Mouse (Mus musculus) retina, postnatal 1 day (tissue): ENCODE measurements around the gene Cuta.
"Not testable (repeated sequence)": the region's sequence is repeated elsewhere in the genome, so short reads cannot be mapped to it uniquely, and the experiment has no call there.

ENCODE experiments used
- DNase-seq: peaks from one replicate; pipeline ENCODE4 v3.0.0-alpha.2; 2012

The Cuta gene

DNA sequence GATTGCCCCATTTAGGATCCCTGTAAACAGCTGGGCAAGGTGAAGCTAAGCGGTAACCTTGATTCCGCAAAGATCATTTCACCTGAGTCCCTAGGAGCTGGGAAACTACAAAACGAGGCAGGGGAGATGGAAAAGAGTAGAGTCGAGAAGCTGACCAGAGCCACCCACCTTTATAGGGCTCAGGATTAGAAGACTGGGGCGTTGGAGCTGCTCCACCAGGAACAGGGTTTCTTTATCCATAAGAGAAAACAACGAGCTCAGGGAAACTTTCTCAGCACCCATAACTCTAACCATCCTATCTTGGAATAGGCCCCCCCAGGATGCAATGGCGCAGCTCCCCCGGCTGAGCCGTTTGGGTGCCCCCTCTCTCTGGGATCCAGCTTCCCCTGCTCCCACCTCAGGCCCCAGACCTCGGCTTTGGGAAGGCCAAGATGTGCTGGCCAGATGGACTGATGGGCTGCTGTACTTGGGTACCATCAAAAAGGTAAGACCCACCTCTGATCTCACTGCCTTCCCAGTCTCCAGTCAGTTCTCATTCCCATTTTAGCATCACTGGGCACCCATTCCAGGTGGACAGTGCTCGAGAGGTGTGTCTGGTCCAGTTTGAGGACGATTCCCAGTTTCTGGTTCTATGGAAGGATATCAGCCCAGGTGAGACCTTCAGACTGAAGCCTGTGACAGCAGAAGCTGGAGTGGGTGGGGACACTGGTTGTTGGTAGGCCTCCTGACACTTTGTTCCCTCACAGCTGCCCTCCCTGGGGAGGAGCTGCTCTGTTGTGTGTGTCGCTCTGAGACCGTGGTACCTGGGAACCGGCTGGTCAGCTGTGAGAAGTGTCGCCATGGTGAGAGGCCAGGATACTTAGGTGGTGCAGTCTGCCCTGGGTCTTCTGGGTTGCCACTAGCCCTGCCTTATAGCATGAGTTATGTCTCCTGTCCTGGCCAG lies 5.2 kb downstream of the Cuta start:
- no peak for DNase-seq

- DNase-seq = no peak
Measured at GRCm38 (mm10) chr17:26933419-26933818, 6.0 kb downstream of the Cuta start.

GRCm38 (mm10) chr17:26932839-26933398 lies 6.5 kb downstream of the Cuta start, which contains the start of gene Phf1:
Phf1 (plus strand) TSS chr17:26933052.
- DNase-seq = peak; percentile 93

GRCm38 (mm10) chr17:26931795-26932194 lies 7.6 kb downstream of the Cuta start:
- DNase-seq = peak; percentile 68

GRCm38 (mm10) chr17:26925414-26925813 lies 14.0 kb downstream of the Cuta start:
- not testable (repeated sequence) for DNase-seq

GRCm38 (mm10) chr17:26922368-26922767 lies 17.0 kb downstream of the Cuta start:
- DNase-seq = not testable (repeated sequence)

GRCm38 (mm10) chr17:26919516-26919915 lies 19.9 kb downstream of the Cuta start:
- not testable (repeated sequence) for DNase-seq

GRCm38 (mm10) chr17:26918343-26918742 lies 21.0 kb downstream of the Cuta start:
- DNase-seq = no peak

GRCm38 (mm10) chr17:26917560-26917959 lies 21.8 kb downstream of the Cuta start:
- DNase-seq = not testable (repeated sequence)

DNA sequence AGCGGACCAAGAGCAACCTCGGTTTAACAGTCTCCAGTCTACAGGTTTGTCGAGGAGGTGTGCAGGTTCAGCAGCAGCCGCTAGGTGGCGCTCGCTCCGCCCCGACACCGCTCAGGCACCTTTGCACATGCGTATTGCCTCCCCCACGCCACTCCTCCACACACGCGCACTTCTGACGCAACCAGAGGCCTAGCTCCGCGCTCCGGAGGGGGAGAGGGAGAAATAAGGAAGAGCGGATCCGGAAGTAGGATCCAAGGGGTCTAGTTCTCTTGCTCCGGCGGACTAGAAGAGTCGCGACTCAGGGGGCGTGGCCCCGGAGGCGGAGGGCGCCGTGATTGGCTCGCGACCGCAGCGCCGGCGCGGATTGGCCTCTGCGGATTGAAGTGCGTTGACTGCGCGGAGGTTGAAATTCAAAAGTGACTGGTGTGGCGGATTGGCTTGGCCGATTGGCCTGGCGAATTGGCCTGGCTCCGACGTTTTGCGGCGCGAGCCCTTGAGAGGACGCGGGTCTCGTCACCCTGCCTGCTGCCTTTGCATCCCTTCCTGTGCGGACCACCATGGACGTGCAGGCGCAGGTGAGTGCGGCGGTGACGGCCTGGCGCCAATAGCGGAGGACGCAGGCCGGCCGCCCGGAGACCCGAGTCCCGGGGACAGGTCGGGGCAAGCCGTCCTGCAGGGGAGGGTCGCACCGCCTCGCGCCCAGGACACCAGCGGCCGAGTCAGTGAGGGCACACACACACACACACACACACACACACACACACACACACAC lies 22.5 kb downstream of the Cuta start, which contains the start of gene Kifc5b:
Gene Kifc5b, plus strand, starts transcription at position 381 of the 772 bp plus-strand sequence.
- peak; percentile 100 for DNase-seq

- no peak for DNase-seq
Measured at GRCm38 (mm10) chr17:26915248-26915647, 24.1 kb downstream of the Cuta start.

DNA sequence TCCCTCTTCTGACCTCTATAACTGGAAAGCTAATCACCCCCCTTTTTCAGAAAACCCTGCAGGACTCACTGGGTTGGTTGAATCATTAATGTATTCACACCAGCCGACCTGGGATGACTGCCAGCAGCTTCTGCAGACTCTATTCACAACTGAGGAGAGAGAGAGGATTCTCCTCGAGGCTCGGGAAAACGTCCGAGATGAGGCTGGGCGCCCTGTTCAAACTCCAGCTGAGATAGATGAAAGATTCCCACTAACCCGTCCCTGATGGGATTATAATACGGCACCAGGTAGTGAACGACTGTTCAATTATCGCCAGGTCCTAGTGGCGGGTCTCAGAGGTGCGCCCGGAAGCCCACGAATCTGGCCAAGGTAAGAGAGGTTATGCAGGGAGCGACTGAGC lies 31.9 kb downstream of the Cuta start:
- DNase-seq = not testable (repeated sequence)

DNA sequence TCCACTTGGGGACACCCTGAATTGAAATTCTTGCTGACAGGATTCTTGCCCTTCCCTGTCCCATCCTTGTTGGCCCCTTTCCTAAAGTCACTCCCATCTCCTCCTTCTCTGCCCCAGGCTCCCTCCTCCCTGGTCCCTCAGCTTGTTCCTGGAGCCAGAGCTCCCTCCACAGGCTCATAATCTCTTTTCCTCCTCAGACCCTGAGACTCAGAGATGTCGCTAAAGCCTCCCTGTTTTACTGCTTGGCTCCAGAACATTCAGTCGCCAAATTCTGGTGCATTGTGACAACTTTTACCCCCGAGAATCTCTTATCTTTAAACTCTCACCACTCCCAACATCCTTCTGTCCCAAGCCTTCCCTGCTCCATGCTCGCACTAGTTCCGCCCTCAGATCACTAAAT lies 35.0 kb downstream of the Cuta start:
- no peak for DNase-seq

- DNase-seq = no peak
Measured at GRCm38 (mm10) chr17:26900916-26901315, 38.5 kb downstream of the Cuta start.

DNA sequence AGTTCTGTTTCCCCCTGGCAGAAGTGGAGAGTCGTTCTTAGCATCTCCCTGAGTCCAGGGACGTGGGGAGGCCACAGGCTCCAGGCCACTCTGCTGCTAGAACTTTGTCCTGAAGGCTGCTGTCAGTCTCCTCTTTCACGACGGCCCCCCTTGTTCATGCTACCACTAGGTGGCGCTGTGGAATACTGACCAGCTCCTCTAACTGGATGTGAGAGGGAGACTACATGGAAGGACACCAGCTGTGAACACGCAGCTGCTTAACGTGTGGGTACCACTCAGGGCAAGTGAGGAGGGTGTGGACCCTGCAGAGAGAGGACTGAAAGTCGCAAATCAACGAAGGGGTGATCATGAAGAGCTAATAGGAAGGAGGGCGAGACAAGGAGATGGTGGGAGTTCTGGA lies 43.8 kb downstream of the Cuta start:
- DNase-seq = peak; percentile 90

GRCm38 (mm10) chr17:26894342-26894741 lies 45.0 kb downstream of the Cuta start:
- DNase-seq = peak; percentile 27

GRCm38 (mm10) chr17:26893492-26893891 lies 45.9 kb downstream of the Cuta start:
- peak; percentile 21 for DNase-seq

DNA sequence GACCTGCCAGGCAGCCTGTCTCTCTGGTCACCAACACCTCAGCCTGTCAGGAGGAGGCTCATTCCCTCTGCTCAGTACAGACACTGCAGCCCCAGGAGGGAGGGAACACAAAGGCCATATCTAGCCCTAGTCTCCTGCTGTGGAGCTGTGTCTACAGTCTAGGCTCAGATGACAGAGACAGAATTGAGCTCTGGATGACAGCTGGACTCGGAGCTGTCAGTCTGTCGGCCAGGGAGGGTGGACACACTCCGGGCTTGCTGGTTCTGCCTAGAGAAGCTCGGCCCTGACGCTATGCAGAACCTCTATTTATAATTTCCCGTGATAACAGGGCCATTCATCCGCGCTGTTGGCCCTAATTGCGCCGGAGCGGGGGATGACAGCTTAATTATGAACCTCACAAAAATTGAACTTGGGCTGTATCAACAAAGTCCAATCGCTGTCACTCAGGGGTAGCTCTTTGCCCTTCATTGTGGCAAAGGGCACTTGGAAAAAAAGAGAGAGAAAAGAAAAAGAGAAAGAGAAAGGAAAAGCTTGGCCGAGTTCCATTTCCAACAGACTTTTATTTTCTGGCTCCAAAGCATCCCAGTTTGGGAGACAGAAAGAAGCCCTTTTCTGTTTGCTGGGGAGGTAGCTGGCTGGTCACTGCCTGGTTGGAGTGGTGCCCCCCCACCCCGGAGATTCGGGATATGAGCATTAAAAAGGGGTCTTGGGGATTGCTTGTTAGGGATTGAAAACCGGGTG lies 46.6 kb downstream of the Cuta start:
- peak; percentile 64 for DNase-seq

DNA sequence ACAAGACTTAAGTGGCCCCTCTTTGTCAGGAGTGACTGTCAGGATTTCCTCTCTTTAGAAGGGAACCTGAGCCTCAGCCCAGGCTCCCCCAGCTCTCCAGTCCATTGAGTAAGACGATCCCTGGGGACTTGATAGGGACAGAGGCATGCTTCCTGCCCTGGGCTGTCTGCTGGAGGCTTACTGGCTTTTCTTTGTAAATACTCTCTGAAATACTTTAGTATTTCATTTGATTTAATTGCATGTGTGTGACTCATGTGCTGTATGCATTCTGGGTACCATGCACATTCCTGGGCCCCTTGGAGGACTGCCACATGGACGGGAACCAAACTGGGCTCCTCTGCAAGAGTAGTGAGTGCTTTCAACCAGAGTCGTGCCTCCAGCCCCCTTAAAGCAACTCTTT lies 51.4 kb downstream of the Cuta start:
- no peak for DNase-seq

- peak; percentile 90 for DNase-seq
Measured at GRCm38 (mm10) chr17:26886047-26886749, 53.2 kb downstream of the Cuta start.

DNA sequence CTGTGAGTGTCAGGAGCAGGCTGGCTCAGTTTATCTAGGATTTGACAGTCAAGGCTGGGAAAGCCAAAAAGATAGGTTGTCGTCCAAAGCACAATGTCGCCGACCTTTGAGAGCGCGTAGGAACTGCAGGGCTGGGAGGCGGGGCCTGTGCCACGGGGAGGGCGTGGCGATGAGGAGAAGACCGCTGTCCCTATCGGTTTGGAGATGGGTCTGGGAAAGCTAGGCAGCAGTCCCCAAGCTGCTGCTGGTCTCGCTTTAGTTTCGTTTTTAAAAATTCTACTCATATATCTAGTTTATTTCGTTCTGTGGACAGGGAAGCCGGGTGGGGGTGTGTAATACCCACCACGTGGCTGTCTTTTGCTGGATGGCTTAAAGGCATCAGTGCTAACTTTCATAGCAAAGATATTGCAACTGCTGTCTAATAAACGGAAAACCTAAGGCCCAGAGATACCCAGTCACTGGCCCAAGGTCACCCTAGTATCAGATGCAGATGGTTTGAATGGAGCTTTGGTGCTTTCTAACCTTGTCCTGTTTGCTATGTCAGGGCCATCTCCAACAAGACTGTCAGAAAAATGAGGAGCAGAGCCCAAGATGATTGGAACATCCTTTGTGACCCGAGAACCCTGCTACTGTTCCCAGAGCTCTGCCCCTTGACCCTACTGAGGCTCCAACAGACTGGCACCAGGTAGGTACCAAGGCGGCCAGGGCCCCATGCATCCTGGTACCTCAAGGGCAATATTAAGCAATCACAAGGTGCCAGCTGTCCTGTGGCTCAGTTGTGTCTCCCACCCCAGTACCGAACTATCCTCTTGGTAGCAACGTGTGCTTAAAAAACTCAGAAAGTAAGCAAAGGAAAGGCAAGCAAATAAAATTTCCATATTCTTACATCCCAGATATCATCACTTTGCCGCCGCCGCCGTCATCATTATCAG lies 54.1 kb downstream of the Cuta start:
- DNase-seq = peak; percentile 83
